Mouse (Mus musculus) brown adipose tissue, adult 24 weeks (tissue): ENCODE data around the gene Pmvk. TPM values are rescaled to one million over a fixed set of nuclear protein-coding genes. Genes with fewer than 3 reads are reported as not detected.

Experiments used
- H3K27ac ChIP-seq: fragments of 200-500 bp; replicated peaks from 2 replicates; pipeline ENCODE4 v1.5.1; 2012; ENCODE audit warnings: low read depth, mild to moderate bottlenecking, low read length
- H3K4me1 ChIP-seq: fragments of 200-500 bp; 2 replicates; pipeline ENCODE4 v1.6.1; 2012; ENCODE audit warnings: low read length, mixed read lengths; ENCODE audit not compliant: control insufficient read depth, insufficient read depth, insufficient read length
- H3K4me3 ChIP-seq: fragments of 200-500 bp; 2 replicates; pipeline ENCODE4 v1.5.1; 2012; ENCODE audit warnings: low read depth, mild to moderate bottlenecking, low read length, moderate library complexity; ENCODE audit not compliant: insufficient read depth
- polyA plus RNA-seq: library from polyadenylated mRNA; stranded (reverse); fragments of >200 nt; gene quantifications from 2 replicates; pipeline ENCODE4 v1.2.4, GENCODE M21; 2012; ENCODE audit not compliant: missing spikeins, insufficient read depth, insufficient read length

Pmvk gene
- polyA plus RNA-seq, 1 experiment: 191 TPM

DNA sequence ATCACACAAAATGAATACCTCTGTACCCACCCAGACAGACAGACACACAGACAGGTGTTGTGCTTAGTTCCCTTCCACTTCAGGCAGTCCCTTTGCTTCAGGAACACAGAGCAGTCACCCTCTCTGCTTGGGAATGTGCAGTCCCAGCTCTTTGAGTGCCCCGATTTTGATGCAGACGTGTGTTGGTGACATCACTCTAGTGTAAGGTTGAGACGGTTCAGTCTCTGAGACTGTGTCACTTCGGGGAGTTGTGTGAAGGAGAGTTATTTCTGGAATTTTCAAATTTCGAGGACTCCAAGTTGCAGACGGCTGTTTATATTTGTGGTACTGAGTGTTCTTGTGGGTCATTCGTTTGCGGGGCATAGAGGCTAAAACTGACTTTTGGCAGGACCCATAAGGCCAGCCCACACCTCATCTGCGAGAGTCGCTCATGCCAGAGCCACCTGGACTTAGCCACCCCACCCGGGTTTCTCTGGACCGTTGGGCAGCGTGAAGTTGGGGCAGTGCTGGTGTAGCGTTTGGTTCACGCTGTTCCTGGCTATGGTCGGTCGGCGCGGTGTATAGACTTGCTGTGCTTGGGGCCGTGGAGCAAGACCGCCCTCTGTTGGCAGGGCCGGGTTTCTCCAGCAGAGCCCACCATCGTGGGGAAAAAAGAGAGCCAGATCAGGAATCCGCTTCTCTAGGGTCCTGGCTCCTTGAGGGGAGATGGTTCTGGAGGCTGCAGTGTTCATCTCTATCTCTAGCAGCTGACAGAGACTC lies 30.6 kb downstream of the Pmvk start:
- Histone ChIP-seq H3K4me1 (peaks cover 3% of the 10 kb centered on the region; the same call in 1 of the 2 replicates), H3K4me3 (no peak overlapping the region; the same call in 1 of the 2 replicates), H3K27ac (no peak overlapping the region)

DNA sequence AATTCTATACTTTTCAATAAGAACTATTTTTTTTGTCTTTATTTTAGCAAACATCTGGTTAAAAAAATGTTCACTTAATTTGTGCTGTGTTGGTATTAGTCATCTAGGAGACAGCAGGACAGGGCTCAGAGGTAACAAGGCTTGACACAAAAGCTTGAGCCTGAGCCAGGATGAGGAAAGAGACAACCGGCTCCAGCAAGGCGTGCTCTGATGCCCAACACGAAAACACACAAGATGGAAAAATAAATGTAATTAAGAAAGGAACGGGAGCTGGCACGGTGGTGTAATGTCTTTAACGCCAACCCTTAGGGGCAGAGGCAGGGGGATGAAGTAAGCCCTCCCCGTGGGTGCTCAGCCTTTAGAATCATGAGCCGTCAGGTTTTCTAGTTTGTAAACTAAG lies 31.8 kb downstream of the Pmvk start:
- Histone ChIP-seq H3K27ac (no peak overlapping the region), H3K4me1 (peaks cover 3% of the 10 kb centered on the region; the same call in 1 of the 2 replicates), H3K4me3 (no peak overlapping the region)

DNA sequence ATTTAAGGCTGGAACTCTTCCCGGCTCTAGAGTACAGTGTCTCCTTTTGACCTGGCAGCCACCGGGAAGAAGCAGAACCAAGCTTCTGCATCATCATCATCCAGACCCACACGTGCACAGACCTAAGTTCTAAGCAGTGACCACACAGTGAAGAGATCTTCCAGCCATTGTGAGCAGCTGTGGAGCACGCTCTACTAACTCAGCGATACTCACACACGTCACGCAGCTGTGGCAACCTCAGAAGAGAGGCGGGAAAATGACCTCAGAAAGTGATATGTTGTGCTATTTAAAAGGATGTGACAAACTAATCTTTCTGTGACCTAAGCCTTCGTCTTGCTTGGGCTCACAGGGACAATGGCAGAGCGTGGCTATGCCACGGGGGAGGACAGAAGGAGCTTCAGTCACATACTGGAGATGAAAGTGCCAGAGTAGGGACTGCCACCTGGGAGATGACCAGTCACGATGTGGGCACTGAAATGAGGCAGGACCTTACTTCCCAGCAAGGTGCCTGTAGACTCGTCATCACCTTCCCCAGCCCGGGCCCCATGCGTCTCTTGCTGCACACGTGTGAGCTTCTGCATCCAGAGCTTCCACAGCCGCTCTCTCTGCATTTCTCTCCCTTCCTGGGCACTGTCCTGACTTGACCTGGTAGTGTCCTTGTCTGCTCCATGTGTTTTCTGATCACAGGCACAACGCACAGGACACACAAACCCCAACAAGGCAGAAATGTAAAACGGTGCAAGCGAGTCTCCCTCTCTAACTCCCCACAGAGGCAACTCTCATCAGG lies 32.8 kb downstream of the Pmvk start:
- Histone ChIP-seq H3K27ac (no peak overlapping the region), H3K4me1 (peaks cover 3% of the 10 kb centered on the region; the same call in 1 of the 2 replicates), H3K4me3 (no peak overlapping the region)

DNA sequence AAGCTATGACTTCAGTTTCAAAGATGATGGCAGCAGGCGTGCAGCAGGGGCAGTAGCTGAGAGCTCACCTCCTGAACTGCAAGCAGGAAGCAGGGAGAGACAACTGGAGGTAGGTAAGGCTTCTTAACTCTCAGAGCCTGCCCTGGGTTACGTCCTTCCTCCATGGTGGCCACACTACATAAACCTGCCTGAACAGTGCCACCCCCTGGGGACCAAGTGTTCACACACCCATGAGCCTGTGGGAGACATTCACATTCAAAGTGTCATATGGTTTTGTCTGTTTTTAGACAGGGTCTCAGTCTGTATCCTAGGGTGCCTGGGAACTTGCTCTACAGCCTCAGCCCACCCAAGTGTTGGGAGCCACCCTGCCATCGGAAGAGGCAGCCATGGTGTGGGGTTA lies 36.4 kb downstream of the Pmvk start:
- no peak overlapping the region for H3K27ac ChIP-seq
- H3K4me1 ChIP-seq: peaks cover 3% of the 10 kb centered on the region; the same call in 1 of the 2 replicates
- H3K4me3 ChIP-seq: no peak overlapping the region

DNA sequence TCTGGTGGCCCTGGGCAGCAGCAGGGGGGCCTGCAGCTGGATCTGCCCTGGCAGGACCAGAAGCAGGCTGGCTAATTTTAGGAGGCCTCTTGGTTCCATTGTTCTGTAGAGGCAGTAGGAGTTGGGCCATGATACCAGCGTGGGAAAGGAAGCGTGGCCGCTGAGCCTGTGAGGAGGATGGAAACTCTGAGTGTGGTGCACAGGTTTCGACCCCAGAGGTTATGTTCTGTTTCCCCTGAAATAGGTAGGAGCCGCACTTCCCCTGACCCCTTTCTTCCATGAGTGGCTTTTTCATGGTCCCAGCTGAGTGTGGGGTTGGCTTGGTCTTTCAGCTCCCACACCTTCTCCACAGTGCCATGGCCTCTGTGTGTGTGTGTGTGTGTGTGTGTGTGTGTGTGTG lies 37.2 kb downstream of the Pmvk start:
- H3K27ac ChIP-seq: no peak overlapping the region
- H3K4me3 ChIP-seq: no peak overlapping the region
- H3K4me1 ChIP-seq: peaks cover 3% of the 10 kb centered on the region; the same call in 1 of the 2 replicates

DNA sequence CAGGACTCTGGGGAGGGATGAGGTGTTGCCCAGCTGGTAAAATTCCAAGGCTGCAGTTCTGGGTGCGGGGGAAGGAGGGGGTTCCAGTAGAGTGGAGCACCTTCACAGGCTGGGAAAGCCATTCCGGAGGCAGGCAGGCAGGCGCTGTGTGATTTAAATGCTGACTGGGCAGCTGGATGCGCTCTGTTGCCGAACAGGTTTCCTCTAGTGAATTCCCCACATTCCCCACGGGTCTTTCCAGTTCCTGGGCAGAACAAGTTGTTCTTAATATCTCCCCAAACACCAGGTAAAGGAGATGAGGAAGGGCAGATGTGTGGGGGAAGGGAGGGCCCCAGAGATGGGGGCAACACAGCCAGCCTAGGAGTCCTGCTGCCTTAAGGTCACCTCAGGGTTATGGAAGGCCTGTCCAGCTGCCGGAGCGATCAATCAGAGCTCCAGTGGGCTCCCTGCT lies 38.4 kb downstream of the Pmvk start:
- Histone ChIP-seq H3K27ac (no peak overlapping the region), H3K4me1 (peaks cover under 1% of the 10 kb centered on the region; the same call in 1 of the 2 replicates), H3K4me3 (no peak overlapping the region)

DNA sequence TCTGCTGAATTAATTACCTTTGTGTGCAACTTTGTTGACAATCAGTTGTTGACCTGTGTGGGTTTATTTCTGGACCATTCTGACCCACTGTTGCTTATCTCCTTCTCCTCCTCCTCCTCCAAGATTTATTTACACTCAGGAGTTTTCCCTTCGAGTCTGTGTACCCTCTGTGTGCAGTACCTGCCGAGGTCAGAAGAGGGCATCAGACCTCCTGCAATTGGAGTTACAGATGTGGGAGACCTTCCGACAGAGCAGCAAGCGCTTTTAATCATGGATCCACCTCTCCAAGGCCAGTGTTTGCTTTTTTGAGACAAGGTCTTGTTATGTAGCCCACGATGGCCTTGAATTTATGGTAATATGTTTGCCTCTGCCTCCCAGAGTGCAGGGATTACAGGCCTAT lies 40.3 kb downstream of the Pmvk start:
- H3K4me1 ChIP-seq: no peaks in the 10 kb centered on the region
- H3K27ac ChIP-seq: no peak overlapping the region
- no peak overlapping the region for H3K4me3 ChIP-seq

DNA sequence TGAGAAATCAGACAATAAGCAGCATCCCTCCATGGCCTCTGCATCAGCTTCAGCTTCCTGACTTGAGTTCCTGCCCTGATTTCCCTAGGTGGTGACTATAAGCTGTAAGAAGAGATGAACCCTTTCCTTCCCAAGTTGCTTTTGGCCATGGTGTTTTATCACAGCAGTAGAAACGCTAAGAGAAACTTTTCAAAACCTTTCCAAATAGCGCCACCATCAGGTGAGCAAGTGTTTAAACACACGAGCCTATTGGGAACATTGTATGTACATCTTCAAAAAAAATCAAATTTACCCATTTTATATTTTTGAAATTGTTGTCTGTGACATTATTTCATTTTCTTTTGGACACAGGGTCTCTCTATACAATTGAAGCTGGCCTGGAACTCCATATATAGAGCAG lies 42.0 kb downstream of the Pmvk start:
- H3K4me3 ChIP-seq: no peak overlapping the region
- no peak overlapping the region for H3K27ac ChIP-seq
- no peaks in the 10 kb centered on the region for H3K4me1 ChIP-seq

DNA sequence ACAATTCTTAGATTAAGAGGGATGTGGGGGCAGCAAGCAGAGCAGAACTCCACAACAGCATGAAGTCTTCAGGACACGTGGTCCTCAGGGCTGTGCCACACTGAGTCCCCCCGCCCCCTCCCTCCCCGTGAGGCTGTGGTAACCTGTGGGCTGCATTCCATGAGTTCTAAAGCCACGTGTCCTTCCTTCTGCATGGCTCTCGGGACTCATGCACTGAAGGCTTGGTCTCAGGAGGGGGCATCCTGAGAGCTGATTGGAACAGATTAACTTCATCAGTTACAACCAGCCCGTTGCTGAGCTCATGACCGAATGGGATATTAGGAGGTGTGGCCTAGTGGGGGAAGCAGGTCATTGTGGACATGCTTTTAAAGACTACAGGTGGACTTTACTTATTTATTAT lies 45.4 kb downstream of the Pmvk start:
- Histone ChIP-seq H3K27ac (no peak overlapping the region), H3K4me1 (no peaks in the 10 kb centered on the region), H3K4me3 (no peak overlapping the region)

DNA sequence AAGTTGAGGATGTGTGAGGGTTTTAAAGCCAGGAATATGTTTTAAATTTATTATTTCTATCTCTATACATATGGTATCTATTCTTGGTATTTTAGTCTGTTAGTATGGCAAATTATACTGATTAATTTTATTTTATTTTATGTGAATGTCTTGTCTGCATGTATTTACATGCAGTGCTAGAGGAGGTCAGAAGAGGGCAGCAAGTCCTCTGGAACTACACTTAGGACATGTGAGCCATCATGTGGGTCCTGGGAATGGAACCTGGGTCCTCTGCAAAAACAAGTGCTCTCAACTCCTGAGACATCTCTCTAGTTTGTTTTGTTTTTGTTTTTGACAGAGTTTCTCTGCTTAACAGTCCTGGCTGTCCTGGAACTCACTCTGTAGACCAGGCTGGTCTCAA lies 47.1 kb downstream of the Pmvk start:
- H3K4me3 ChIP-seq: no peak overlapping the region
- H3K27ac ChIP-seq: no peak overlapping the region
- no peaks in the 10 kb centered on the region for H3K4me1 ChIP-seq

DNA sequence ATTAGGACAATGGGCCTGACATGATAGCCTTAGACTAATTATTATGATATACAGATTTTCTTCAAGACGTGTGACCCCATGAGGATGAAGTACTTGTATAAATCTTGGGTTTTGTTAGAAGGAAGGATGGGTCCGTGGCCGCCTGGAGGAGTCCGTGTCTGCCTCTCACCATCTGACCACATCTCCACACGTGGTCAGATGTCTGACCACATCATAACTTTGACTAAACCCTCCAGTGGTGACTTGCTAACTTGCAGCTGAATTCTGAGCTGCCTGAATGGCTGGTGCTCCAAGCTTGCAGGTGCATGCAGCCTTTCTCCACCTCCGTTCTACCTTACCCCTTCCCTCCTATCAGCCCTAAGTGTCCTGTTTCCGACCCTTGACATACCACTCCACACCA lies 48.2 kb downstream of the Pmvk start:
- Histone ChIP-seq H3K27ac (no peak overlapping the region), H3K4me3 (no peak overlapping the region), H3K4me1 (no peaks in the 10 kb centered on the region)

DNA sequence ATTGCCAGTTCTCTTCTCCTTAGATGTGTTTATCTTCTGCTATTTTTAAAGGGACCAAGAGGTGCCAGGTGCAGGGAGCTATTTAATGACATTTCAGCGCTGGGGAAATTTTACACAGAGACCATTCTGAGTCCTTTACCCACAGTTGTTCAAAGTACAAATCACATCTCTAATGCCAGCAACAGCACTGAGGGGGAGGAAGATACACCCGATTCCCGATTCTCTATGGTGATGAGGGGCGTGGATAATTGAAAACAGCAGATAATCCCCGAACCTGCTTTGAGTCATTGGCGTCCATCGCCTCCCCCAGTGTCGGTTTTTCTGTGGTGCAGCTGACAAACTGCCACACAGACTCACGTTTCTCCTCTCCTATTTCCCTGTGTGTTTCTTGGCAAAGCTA lies 53.7 kb downstream of the Pmvk start:
- Histone ChIP-seq H3K4me3 (no peak overlapping the region), H3K27ac (no peak overlapping the region), H3K4me1 (peaks cover under 1% of the 10 kb centered on the region; the same call in 1 of the 2 replicates)

DNA sequence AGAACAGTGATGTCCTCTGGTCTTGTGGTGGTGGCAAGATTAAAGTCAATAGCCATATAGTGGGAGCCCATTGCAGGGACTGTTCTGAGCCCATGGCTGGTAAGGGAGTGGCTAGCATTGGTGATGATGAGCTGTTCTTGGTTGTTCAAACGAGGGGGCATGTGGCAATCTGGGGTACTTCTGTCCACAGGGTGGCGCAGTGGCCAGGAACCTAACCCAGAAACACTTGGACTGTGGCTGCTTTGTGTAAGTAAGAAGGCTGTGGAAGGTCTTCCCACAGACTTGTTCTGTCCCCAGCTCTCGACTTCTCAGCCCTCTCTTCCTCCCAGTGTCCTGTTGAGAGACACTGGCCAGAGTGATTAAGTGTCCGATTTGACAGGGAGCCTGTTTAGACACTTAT lies 56.6 kb downstream of the Pmvk start:
- Histone ChIP-seq H3K4me3 (no peak overlapping the region), H3K4me1 (peaks cover 3% of the 10 kb centered on the region; the same call in 1 of the 2 replicates), H3K27ac (no peak overlapping the region)

DNA sequence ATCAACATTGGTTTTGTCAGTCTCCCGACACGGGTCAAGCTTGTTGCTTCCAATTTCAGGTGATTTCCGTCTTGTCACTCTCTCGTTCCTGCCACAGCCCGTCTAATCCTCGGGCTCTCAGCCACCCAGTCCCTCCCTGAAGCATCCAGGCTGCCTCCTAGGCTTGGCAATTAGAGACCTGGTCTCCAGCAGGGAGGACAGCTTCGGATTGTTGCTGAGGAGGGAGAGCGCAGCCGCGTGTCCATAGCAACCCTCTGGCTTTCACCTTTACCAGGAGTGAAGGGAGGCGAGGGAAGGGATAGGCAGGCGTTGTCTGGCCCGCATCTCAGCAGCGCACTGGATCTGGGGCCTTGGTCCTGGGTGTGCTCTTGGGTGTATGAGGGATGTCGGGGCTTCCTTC lies 57.1 kb downstream of the Pmvk start:
- Histone ChIP-seq H3K4me3 (no peak overlapping the region), H3K27ac (no peak overlapping the region), H3K4me1 (peaks cover 3% of the 10 kb centered on the region; the same call in 1 of the 2 replicates)

DNA sequence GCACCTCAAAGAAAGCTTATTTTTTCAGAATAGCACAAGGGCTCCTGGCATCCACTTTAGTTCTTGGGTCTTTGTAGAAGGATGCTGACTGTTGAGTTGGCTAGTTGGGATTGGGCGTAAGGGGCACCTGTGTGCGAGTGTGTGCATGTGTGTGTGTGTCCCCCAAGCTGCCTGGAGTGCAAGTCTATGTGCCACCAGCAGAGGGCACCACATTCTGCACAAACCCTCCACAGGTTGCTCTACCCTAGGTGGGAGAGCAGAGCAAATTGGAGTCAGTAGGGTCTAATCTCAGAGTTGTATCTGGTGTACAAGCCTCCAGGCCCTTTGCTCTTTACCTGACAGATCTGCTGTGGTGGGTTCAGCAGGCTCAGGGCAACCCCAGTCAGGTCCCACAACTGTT lies 57.9 kb downstream of the Pmvk start:
- H3K4me3 ChIP-seq: no peak overlapping the region
- H3K27ac ChIP-seq: no peak overlapping the region
- H3K4me1 ChIP-seq: peaks cover 3% of the 10 kb centered on the region; the same call in 1 of the 2 replicates
